Mouse (Mus musculus) lung, postnatal 0 days (tissue): ENCODE results near the gene Mindy4b-ps. TPM values are rescaled to one million over a fixed set of nuclear protein-coding genes. Genes with fewer than 3 reads are reported as not detected.

ENCODE experiments used
- ATAC-seq: fragments of 200-750 bp; cut with Nextera tagmentation; 2 replicates; pipeline ENCODE4 v1.8.0; 2017; ENCODE audit warnings: moderate library complexity
- DNase-seq: peaks from one replicate; pipeline ENCODE4 v3.0.0-alpha.2; 2016; ENCODE audit warnings: low spot score
- H3K27ac ChIP-seq: fragments of 300-500 bp; sonication (generic); 2 replicates; pipeline ENCODE4 v1.5.1; 2014; ENCODE audit warnings: antibody characterized with exemption, mild to moderate bottlenecking, low read length, mixed read lengths
- H3K27me3 ChIP-seq: fragments of 300-500 bp; sonication (generic); replicated peaks from 2 replicates; pipeline ENCODE4 v1.6.1; 2014; ENCODE audit warnings: low read length, mixed read lengths; ENCODE audit not compliant: insufficient read depth
- H3K36me3 ChIP-seq: fragments of 300-500 bp; sonication (generic); 2 replicates; pipeline ENCODE4 v1.6.1; 2014; ENCODE audit warnings: low read length, mixed read lengths; ENCODE audit not compliant: insufficient read depth
- H3K4me1 ChIP-seq: fragments of 300-500 bp; sonication (generic); 2 replicates; pipeline ENCODE4 v1.6.1; 2014; ENCODE audit warnings: antibody characterized with exemption, low read depth, low read length, mixed read lengths; ENCODE audit not compliant: insufficient read depth
- H3K4me2 ChIP-seq: fragments of 300-500 bp; sonication (generic); replicated peaks from 2 replicates; pipeline ENCODE4 v1.6.1; 2014; ENCODE audit warnings: low read depth, mild to moderate bottlenecking, low read length, moderate library complexity, mixed read lengths
- H3K4me3 ChIP-seq: fragments of 300-500 bp; sonication (generic); 2 replicates; pipeline ENCODE4 v1.5.1; 2014; ENCODE audit warnings: low read depth, low read length
- H3K9ac ChIP-seq: fragments of 300-500 bp; sonication (generic); replicated peaks from 2 replicates; pipeline ENCODE4 v1.6.1; 2014; ENCODE audit warnings: low read depth, mild to moderate bottlenecking
- H3K9me3 ChIP-seq: fragments of 300-500 bp; sonication (generic); 2 replicates; pipeline ENCODE4 v1.6.1; 2016; ENCODE audit warnings: low read length, mixed read lengths
- CTCF ChIP-seq: IDR thresholded peaks from 2 replicates; pipeline ENCODE4 v1.5.1; 2016; ENCODE audit warnings: antibody characterized with exemption, mild to moderate bottlenecking
- EP300 ChIP-seq: IDR thresholded peaks from 2 replicates; pipeline ENCODE4 v1.6.1; 2016; ENCODE audit warnings: antibody characterized with exemption, mild to moderate bottlenecking, control low read depth
- WGBS: fragments of 180-500 bp; shearing (Covaris S2); extraction: QIAGEN DNeasy Blood & Tissue Kit; methylation state at CpG from one replicate; pipeline ENCODE4 v1.1.7; 2014; 5-methylcytosine and 5-hydroxymethylcytosine counted together
- polyA plus RNA-seq: library from polyadenylated mRNA; unstranded; fragments of >200 nt; fragmentation: Nextera tagmentation; extraction: Ambion mirVana; gene quantifications from 2 replicates; pipeline ENCODE4 v1.2.1, GENCODE M21; 2015

The Mindy4b-ps gene
- polyA plus RNA-seq, 1 experiment from 2014 or later: not detected

DNA sequence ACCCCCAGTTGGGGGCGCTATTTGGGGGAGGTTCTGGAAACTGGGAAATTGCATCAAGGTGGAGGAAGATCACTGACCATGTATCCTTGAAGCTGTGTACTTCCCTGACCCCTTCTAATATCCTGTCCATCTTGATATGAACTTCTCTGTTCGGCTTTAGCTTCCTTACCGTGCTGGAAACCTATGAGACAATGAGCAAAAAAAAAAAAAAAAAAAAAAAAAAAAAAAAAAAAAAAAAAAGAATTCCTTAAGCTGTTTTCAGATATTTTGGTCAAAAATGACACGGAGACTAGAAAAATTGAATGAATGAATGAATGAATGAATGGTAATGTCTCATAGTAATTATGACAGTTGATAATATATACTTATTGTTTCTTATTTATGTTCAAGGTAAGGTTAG, 35.6 kb downstream of the Mindy4b-ps start:
- Histone ChIP-seq H3K36me3 (no peaks in the 10 kb centered on the region), H3K9me3 (no peaks in the 10 kb centered on the region), H3K4me2 (no peak overlapping the region), H3K4me3 (no peak overlapping the region), H3K27ac (no peak overlapping the region), H3K27me3 (no peaks in the 10 kb centered on the region), H3K4me1 (no peaks in the 10 kb centered on the region), H3K9ac (no peak overlapping the region)
- DNase-seq (no peak), ATAC-seq (no peak)
- TF ChIP-seq EP300: no peak
- no peak for TF ChIP-seq CTCF
- 72% methylated on average over 4 of the region's 4 CpGs for whole genome bisulfite sequencing

DNA sequence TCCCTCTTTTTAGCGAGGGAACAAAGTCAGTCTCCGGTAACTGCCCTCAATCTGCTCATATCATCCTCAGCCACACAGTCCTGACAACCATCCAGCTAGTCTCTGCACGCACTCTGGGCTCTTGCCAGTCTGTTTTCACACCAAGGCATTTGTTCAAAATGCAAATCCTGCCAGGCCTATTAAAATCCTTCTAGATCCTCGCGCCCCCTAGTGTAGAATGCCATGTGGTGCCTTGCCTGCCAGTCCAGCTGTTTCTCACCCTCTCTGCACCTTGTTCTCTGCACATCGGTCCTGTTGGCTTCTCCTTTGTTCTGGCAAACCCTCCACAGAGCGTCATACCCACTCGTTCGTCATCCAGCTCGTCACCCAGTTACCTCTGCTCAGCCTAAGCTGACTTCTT, 36.2 kb downstream of the Mindy4b-ps start:
- Histone ChIP-seq H3K27me3 (no peaks in the 10 kb centered on the region), H3K9ac (no peak overlapping the region), H3K36me3 (no peaks in the 10 kb centered on the region), H3K9me3 (no peaks in the 10 kb centered on the region), H3K4me2 (no peak overlapping the region), H3K4me1 (no peaks in the 10 kb centered on the region), H3K27ac (no peak overlapping the region), H3K4me3 (no peak overlapping the region)
- DNase-seq: peak; percentile 65
- peak; percentile 33; the same call in 1 of the 2 replicates for ATAC-seq
- 14% methylated on average over 10 of the region's 10 CpGs for WGBS
- TF ChIP-seq CTCF (peak; percentile 64), EP300 (no peak)

DNA sequence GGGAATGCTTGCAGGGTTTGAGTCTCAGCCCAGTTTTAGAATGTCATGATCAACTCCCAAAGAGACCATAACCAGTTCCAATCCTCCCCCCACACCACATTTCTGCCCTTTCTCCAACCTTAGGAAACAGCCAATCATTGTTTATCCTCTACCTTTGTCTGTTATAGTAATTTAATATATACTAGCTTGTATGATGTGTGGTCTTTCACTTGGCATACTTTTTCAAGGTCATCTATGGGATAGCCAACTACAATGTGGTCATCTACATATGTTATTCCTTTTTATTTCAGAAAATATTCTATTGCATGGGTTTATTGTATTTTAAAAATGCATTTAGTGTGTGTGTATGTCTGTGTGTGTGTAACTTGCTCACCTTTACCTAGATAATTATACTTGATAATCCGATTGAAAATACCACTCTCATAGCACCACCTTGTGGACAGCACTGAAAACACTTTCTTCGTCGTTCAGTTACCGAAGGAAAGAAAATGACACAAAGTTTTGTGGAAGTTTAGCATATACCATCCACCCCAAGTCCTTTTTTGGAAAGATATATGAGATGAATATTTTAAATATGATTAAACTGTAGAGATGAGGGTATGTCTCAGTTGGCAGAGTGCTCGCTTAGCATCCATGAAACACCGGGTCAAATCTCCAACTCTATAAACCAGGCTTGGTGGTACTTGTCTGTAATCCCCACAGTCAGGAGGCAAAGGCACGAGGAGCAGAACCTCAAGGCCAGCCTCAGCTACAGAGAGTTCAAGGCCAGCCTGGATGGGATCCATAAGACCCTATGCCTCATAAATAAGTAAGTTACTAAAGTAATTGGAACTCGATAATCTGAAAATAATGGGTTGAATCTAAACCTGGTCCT, 37.7 kb downstream of the Mindy4b-ps start:
- peak; percentile 74 for TF ChIP-seq CTCF
- no peak for TF ChIP-seq EP300
- Histone ChIP-seq H3K9me3 (no peaks in the 10 kb centered on the region), H3K4me3 (no peak overlapping the region), H3K4me1 (no peaks in the 10 kb centered on the region), H3K27me3 (no peaks in the 10 kb centered on the region), H3K27ac (no peak overlapping the region), H3K9ac (no peak overlapping the region), H3K36me3 (no peaks in the 10 kb centered on the region), H3K4me2 (no peak overlapping the region)
- 31% methylated on average over 8 of the region's 8 CpGs for WGBS
- ATAC-seq (no peak), DNase-seq (peak; percentile 56)

GRCm38 (mm10) chr3:58783602-58784218, 38.4 kb downstream of the Mindy4b-ps start:
- no peaks in the 10 kb centered on the region for H3K9me3 ChIP-seq
- TF ChIP-seq CTCF: no peak
- TF ChIP-seq EP300: no peak
- WGBS: 42% methylated on average over 8 of the region's 8 CpGs
- peak; percentile 19 for DNase-seq
- no peaks in the 10 kb centered on the region for H3K4me1 ChIP-seq
- no peak overlapping the region for H3K4me3 ChIP-seq
- no peak overlapping the region for H3K27ac ChIP-seq
- ATAC-seq: peak; percentile 25
- H3K36me3 ChIP-seq: no peaks in the 10 kb centered on the region
- H3K27me3 ChIP-seq: no peaks in the 10 kb centered on the region
- H3K9ac ChIP-seq: no peak overlapping the region
- H3K4me2 ChIP-seq: no peak overlapping the region

- no peak overlapping the region for H3K4me3 ChIP-seq
- no peak overlapping the region for H3K27ac ChIP-seq
- WGBS: 65% methylated on average over 1 of the region's 1 CpGs
- H3K9me3 ChIP-seq: no peaks in the 10 kb centered on the region
- no peak overlapping the region for H3K9ac ChIP-seq
- H3K36me3 ChIP-seq: no peaks in the 10 kb centered on the region
- H3K4me1 ChIP-seq: no peaks in the 10 kb centered on the region
- ATAC-seq (no peak), DNase-seq (no peak)
- no peaks in the 10 kb centered on the region for H3K27me3 ChIP-seq
- no peak overlapping the region for H3K4me2 ChIP-seq
- no peak for TF ChIP-seq EP300
- TF ChIP-seq CTCF: no peak
Observed at GRCm38 (mm10) chr3:58756429-58756828, 65.7 kb downstream of the Mindy4b-ps start.

- Histone ChIP-seq H3K4me2 (no peak overlapping the region), H3K4me3 (no peak overlapping the region), H3K27ac (no peak overlapping the region), H3K9me3 (no peaks in the 10 kb centered on the region), H3K9ac (no peak overlapping the region), H3K4me1 (no peaks in the 10 kb centered on the region), H3K27me3 (no peaks in the 10 kb centered on the region), H3K36me3 (no peaks in the 10 kb centered on the region)
- TF ChIP-seq CTCF: no peak
- 81% methylated on average over 1 of the region's 1 CpGs for WGBS
- ATAC-seq (no peak), DNase-seq (no peak)
Observed at GRCm38 (mm10) chr3:58755769-58756168, 66.3 kb downstream of the Mindy4b-ps start.
